Mouse (Mus musculus) intestine, embryonic 15.5 days (tissue): Measurements from ENCODE around the gene Crtc2. TPM values are rescaled to one million over a fixed set of nuclear protein-coding genes. Genes with fewer than 3 reads are reported as not detected.
"Not testable (repeated sequence)": the region's sequence is repeated elsewhere in the genome, so short reads cannot be mapped to it uniquely, and the experiment has no call there.

ENCODE experiments used
- ATAC-seq: fragments of 200-750 bp; cut with Nextera tagmentation; 2 replicates; pipeline ENCODE4 v1.8.0; 2017; ENCODE audit warnings: moderate TSS enrichment, moderate library complexity
- H3K27ac ChIP-seq: fragments of 300-500 bp; sonication (generic); 2 replicates; pipeline ENCODE4 v1.5.1; 2015; ENCODE audit warnings: mild to moderate bottlenecking, inconsistent platforms
- H3K27me3 ChIP-seq: fragments of 300-500 bp; sonication (generic); replicated peaks from 2 replicates; pipeline ENCODE4 v1.6.1; 2015; ENCODE audit warnings: inconsistent platforms
- H3K36me3 ChIP-seq: fragments of 300-500 bp; sonication (generic); 2 replicates; pipeline ENCODE4 v1.6.1; 2015; ENCODE audit warnings: inconsistent platforms
- H3K4me1 ChIP-seq: fragments of 300-500 bp; sonication (generic); replicated peaks from 2 replicates; pipeline ENCODE4 v1.6.1; 2015; ENCODE audit warnings: inconsistent platforms
- H3K4me2 ChIP-seq: fragments of 300-500 bp; sonication (generic); replicated peaks from 2 replicates; pipeline ENCODE4 v1.6.1; 2015; ENCODE audit warnings: mild to moderate bottlenecking, inconsistent platforms
- H3K4me3 ChIP-seq: fragments of 300-500 bp; sonication (generic); replicated peaks from 2 replicates; pipeline ENCODE4 v1.5.1; 2015; ENCODE audit warnings: inconsistent platforms
- H3K9ac ChIP-seq: fragments of 300-500 bp; sonication (generic); 2 replicates; pipeline ENCODE4 v1.6.1; 2015; ENCODE audit warnings: inconsistent platforms
- H3K9me3 ChIP-seq: fragments of 300-500 bp; sonication (generic); 2 replicates; pipeline ENCODE4 v1.6.1; 2016; ENCODE audit warnings: inconsistent platforms
- WGBS: fragments of 180-500 bp; shearing (Covaris S2); methylation state at CpG from one replicate; pipeline ENCODE4 v1.1.7; 2015; 5-methylcytosine and 5-hydroxymethylcytosine counted together
- polyA plus RNA-seq: library from polyadenylated mRNA; unstranded; fragments of >200 nt; fragmentation: Nextera tagmentation; extraction: Ambion mirVana; gene quantifications from 2 replicates; pipeline ENCODE4 v1.2.1, GENCODE M21; 2015

The Crtc2 gene
- polyA plus RNA-seq, 1 experiment from 2014 or later = 18.6 TPM

- no peaks in the 10 kb centered on the region for H3K27me3 ChIP-seq
- H3K9ac ChIP-seq = peak within 1 kb of the TSS; percentile 78
- H3K36me3 ChIP-seq = peaks cover 7% of the 10 kb centered on the region; the same call in 1 of the 2 replicates
- under 1% methylated on average over 44 of the region's 44 CpGs for WGBS
- peak; percentile 95 for ATAC-seq
- peak within 1 kb of the TSS; percentile 94 for H3K27ac ChIP-seq
- H3K9me3 ChIP-seq = no peaks in the 10 kb centered on the region
- peak within 1 kb of the TSS; percentile 87 for H3K4me2 ChIP-seq
- H3K4me3 ChIP-seq = peak within 1 kb of the TSS; percentile 76
- H3K4me1 ChIP-seq = peaks cover 16% of the 10 kb centered on the region; the same call in 1 of the 2 replicates
Measured at GRCm38 (mm10) chr3:90247960-90248745, 5.8 kb upstream of the Crtc2 start, which contains the start of gene Slc39a1. Gene Slc39a1, plus strand, starts transcription at chr3:90248172.

DNA sequence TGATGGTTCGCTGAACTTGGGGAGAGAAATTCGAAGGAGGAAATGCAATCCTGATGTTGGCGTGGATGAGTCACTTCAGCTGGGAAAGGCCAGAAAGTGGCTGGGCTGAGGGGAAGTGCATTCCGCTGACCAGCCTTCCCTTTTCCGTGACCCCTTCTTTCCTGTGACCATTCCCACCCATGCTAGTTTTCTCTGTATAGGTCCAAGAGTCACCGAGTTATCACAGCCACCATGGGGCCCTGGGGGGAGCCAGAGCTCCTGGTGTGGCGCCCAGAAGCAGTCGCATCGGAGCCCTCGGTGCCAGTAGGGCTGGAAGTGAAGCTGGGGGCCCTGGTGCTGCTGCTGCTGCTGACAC, 5.2 kb upstream of the Crtc2 start:
- 0% methylated on average over 10 of the region's 10 CpGs for WGBS

GRCm38 (mm10) chr3:90250791-90251190, 3.2 kb upstream of the Crtc2 start:
- Histone ChIP-seq H3K4me1 (peaks cover 17% of the 10 kb centered on the region), H3K9ac (no peak overlapping the region), H3K27me3 (no peaks in the 10 kb centered on the region), H3K4me3 (no peak overlapping the region), H3K9me3 (no peaks in the 10 kb centered on the region), H3K27ac (no peak overlapping the region), H3K4me2 (no peak overlapping the region), H3K36me3 (peaks cover 7% of the 10 kb centered on the region; the same call in 1 of the 2 replicates)
- 87% methylated on average over 6 of the region's 6 CpGs for WGBS
- ATAC-seq = no peak

More for the DNA sequence above, 5.2 kb upstream of the Crtc2 start:
- H3K27me3 ChIP-seq = no peaks in the 10 kb centered on the region
- peak overlapping the region; percentile 76 for H3K4me3 ChIP-seq
- H3K4me2 ChIP-seq = peak overlapping the region; percentile 87
- H3K27ac ChIP-seq = peak overlapping the region; percentile 89
- H3K36me3 ChIP-seq = peaks cover 7% of the 10 kb centered on the region; the same call in 1 of the 2 replicates
- peak; percentile 5; the same call in 1 of the 2 replicates for ATAC-seq
- H3K9me3 ChIP-seq = no peaks in the 10 kb centered on the region
- peaks cover 12% of the 10 kb centered on the region; the same call in 1 of the 2 replicates for H3K4me1 ChIP-seq
- peak overlapping the region; percentile 78 for H3K9ac ChIP-seq

- H3K27me3 ChIP-seq, H3K4me3 ChIP-seq, H3K9ac ChIP-seq, H3K36me3 ChIP-seq, H3K9me3 ChIP-seq, H3K4me2 ChIP-seq, H3K27ac ChIP-seq, ATAC-seq: not testable (repeated sequence)
- peaks cover 21% of the 10 kb centered on the region for H3K4me1 ChIP-seq
- 90% methylated on average over 10 of the region's 12 CpGs for WGBS
Measured at GRCm38 (mm10) chr3:90251731-90252226, 2.2 kb upstream of the Crtc2 start.

DNA sequence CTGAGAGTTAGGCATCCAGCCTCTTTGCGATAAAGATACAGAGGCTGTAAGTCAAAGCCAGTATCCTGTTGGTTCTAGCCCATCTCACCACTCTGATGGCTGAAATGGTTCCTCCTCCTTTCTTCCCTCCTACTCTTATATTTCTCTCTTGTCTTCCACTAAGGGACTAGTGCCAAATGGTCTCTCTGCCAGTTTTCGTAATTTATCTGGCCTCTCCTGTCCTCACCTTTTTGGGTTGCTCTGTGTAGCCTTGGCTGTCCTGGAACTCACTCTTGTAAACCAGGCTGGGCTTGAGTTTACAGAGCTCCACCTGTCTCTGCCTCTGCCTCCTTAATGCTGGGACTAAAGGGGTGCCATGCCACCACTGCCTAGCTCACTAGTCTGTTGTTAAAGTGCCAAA, 1.3 kb upstream of the Crtc2 start:
- H3K27me3 ChIP-seq, H3K9ac ChIP-seq, H3K27ac ChIP-seq, H3K4me2 ChIP-seq, H3K36me3 ChIP-seq, H3K4me3 ChIP-seq, H3K9me3 ChIP-seq, ATAC-seq: not testable (repeated sequence)
- peaks cover 19% of the 10 kb centered on the region for H3K4me1 ChIP-seq
- WGBS = 83% methylated on average over 2 of the region's 2 CpGs

GRCm38 (mm10) chr3:90253174-90253573, 789 bp upstream of the Crtc2 start:
- WGBS = 88% methylated on average over 1 of the region's 1 CpGs
- not testable (repeated sequence) for H3K27ac ChIP-seq, H3K4me2 ChIP-seq, H3K9me3 ChIP-seq, H3K27me3 ChIP-seq, H3K36me3 ChIP-seq, H3K9ac ChIP-seq, ATAC-seq, H3K4me3 ChIP-seq
- H3K4me1 ChIP-seq = peaks cover 18% of the 10 kb centered on the region

DNA sequence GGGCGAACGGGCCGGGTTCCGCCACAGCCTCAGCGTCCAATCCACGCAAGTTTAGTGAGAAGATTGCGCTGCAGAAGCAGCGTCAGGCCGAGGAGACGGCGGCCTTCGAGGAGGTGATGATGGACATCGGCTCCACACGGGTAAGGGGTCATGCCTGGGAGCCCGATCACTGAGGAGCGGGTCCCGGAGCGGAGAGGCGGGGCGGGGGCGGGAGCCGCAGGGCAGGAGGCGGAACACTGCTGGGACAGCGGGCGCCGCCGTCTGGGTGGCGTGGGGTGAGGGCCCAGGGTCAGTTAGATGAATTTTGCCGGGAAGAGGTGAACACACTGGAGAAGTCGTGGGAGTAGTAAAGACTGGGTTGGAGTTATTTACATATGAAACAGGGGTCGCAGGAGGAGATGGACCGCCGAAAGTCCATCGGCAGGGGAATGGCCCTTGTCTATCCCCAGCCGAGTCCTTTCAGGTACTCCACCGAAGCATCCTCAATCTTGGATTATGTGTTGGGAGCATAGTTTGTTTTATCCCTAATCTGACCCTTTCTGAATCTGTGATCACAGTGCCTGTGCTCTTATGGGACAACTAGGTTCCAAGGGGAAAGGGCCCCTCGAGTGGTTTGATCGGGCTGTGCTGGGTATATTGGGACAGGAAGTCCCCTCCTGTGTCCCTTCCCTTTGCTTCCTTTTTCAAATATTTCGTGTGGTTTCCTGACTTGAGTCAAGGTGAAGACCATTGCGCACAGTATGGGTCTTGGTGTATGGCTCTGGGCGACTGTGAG, 643 bp downstream of the Crtc2 start:
- H3K4me3 ChIP-seq = peak overlapping the region; percentile 87
- no peaks in the 10 kb centered on the region for H3K9me3 ChIP-seq
- H3K27ac ChIP-seq = peak overlapping the region; percentile 75
- peaks cover 12% of the 10 kb centered on the region for H3K4me1 ChIP-seq
- H3K9ac ChIP-seq = peak overlapping the region; percentile 87
- WGBS = under 1% methylated on average over 40 of the region's 41 CpGs
- H3K36me3 ChIP-seq = peaks cover 15% of the 10 kb centered on the region
- peak overlapping the region; percentile 78 for H3K4me2 ChIP-seq
- ATAC-seq = peak; percentile 79
- no peaks in the 10 kb centered on the region for H3K27me3 ChIP-seq

- WGBS = 11% methylated on average over 2 of the region's 2 CpGs
- no peak for ATAC-seq
- H3K4me1 ChIP-seq = peaks cover 12% of the 10 kb centered on the region
Measured at GRCm38 (mm10) chr3:90255194-90255565, 1.2 kb downstream of the Crtc2 start.

GRCm38 (mm10) chr3:90255784-90256353, 1.9 kb downstream of the Crtc2 start:
- Histone ChIP-seq H3K4me3 (no peak overlapping the region), H3K9ac (no peak overlapping the region), H3K27ac (no peak overlapping the region), H3K9me3 (no peaks in the 10 kb centered on the region), H3K4me2 (0 out of 2 replicates have a peak overlapping the region, but pooled peaks have one; percentile 11), H3K36me3 (peaks cover 25% of the 10 kb centered on the region), H3K27me3 (no peaks in the 10 kb centered on the region), H3K4me1 (peaks cover 12% of the 10 kb centered on the region)
- 89% methylated on average over 14 of the region's 14 CpGs for WGBS
- no peak for ATAC-seq

More at GRCm38 (mm10) chr3:90255194-90255565, 1.2 kb downstream of the Crtc2 start:
- H3K4me3 ChIP-seq = peak overlapping the region; percentile 87
- peaks cover 21% of the 10 kb centered on the region for H3K36me3 ChIP-seq
- H3K9ac ChIP-seq = peak overlapping the region; percentile 87
- peak overlapping the region; percentile 78 for H3K4me2 ChIP-seq
- no peak overlapping the region for H3K27ac ChIP-seq
- no peaks in the 10 kb centered on the region for H3K27me3 ChIP-seq
- no peaks in the 10 kb centered on the region for H3K9me3 ChIP-seq

GRCm38 (mm10) chr3:90256731-90257530, 3.0 kb downstream of the Crtc2 start:
- no peaks in the 10 kb centered on the region for H3K27me3 ChIP-seq
- peaks cover 12% of the 10 kb centered on the region for H3K4me1 ChIP-seq
- no peaks in the 10 kb centered on the region for H3K9me3 ChIP-seq
- no peak for ATAC-seq
- no peak overlapping the region for H3K27ac ChIP-seq
- no peak overlapping the region for H3K4me2 ChIP-seq
- no peak overlapping the region for H3K9ac ChIP-seq
- H3K4me3 ChIP-seq = no peak overlapping the region
- WGBS = 89% methylated on average over 19 of the region's 19 CpGs
- peaks cover 31% of the 10 kb centered on the region for H3K36me3 ChIP-seq

DNA sequence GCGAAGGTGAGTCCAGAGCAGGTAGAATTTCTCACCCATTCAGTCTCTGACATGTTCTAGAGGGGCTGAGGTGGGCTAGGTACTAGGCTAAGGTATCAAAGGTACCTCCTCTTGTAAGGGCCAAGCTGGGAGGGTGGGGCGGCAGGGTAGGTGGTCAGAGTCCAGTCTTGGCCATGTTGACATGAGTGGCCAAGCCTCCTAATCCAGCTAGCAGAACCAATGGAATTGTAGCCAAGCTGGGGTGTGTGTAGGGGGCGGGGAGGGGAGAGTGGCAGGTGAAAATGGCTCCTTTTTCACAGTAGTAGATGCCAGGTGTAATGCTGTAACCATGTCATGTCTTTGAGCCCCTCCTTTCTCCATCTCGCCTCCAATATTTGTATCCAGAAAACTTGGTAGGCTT, 4.6 kb downstream of the Crtc2 start:
- 86% methylated on average over 4 of the region's 4 CpGs for WGBS
- peaks cover 12% of the 10 kb centered on the region for H3K4me1 ChIP-seq

More for the DNA sequence above, 4.6 kb downstream of the Crtc2 start:
- no peak overlapping the region for H3K27ac ChIP-seq
- H3K9me3 ChIP-seq = no peaks in the 10 kb centered on the region
- no peak for ATAC-seq
- no peak overlapping the region for H3K9ac ChIP-seq
- no peak overlapping the region for H3K4me2 ChIP-seq
- H3K27me3 ChIP-seq = no peaks in the 10 kb centered on the region
- H3K4me3 ChIP-seq = no peak overlapping the region
- peaks cover 42% of the 10 kb centered on the region for H3K36me3 ChIP-seq
